9 mouse cellular contexts compared by ENCODE assay signal in the genomic region with DNA sequence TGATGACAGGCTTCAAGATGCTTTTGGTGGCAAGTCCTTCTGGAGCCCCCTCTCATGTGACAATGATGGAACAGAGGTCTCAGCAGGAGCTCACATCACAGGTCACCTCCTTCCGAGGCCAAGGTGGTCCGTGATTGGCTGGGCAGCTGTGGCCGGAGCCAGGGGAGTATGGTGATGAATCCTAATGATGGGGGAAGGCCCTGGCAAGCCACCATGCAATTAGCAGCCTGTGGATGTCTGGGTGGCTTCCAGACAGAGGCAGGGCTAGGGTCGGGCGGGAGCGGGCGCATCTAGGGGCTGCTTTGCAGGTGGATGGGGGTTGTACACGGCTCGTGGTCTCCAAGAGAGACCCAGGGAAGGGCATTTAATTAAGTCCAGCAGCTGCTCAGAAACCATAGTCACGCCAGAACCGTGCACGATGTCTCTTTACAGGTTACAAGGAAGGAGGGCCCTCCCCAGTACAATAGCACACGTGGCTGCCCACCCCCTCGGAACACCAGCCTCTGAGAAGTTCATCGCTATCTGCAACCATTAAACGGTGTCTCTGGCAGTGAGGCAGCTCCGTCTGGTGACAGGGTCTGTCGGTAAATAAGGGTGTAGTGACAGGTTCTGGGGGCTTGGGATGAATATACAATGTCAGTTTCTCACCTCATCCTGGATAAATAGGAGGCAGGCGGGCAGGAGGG.
DNase-seq lines count a peak whose midpoint lies in the region; ATAC-seq and TF ChIP-seq lines count a peak whose summit lies in the region.
"Had no signal": no experiment of that assay in that cellular context is flagged by ENCODE, and none has a peak within 500 bp of the region (broad histone marks: within the 10 kb centered on the region; RNA-seq: fewer than 3 reads in every experiment).

No protein-coding gene starts in this region.

- TF ChIP-seq POLR2A in cerebellum, adult 2 months (IDR thresholded peaks at IDR 0.05; ENCODE audit: borderline replicate concordance, insufficient read depth, low read length), result no peak

- intact Hi-C loops in left cerebral cortex, postnatal 4 days (cut with DNase I), result no loop called here

- peak overlapping the region; percentile 12; the same call in 1 of the 2 replicates for H3K9ac ChIP-seq in forebrain, embryonic 13.5 days
- no peak overlapping the region for H3K9ac ChIP-seq in neural tube, embryonic 15.5 days (replicated peaks)

- no peaks in the 10 kb centered on the region for H3K36me3 ChIP-seq in forebrain, embryonic 13.5 days (ENCODE audit: poor library complexity, severe bottlenecking)
- no peaks in the 10 kb centered on the region for H3K36me3 ChIP-seq in neural tube, embryonic 15.5 days

- H3K4me3 ChIP-seq in forebrain, embryonic 13.5 days, result no peak overlapping the region
- H3K4me3 ChIP-seq in neural tube, embryonic 15.5 days (replicated peaks), result no peak overlapping the region
- no peak overlapping the region for H3K4me3 ChIP-seq in cerebellum, adult 2 months (replicated peaks; ENCODE audit: insufficient read depth, low read depth, low read length)

- DNase-seq in frontal cortex, adult 2 months (ENCODE audit: extremely low spot score in 1 of 2, low spot score in 1 of 2), result peak; percentile 11 to 25
- DNase-seq in left cerebral cortex, postnatal 4 days, result peak; percentile 83
- DNase-seq in cerebellum, adult 8-10 months, result no peak
- no peak for DNase-seq in cerebellum, adult 2 months
- DNase-seq: kidney, postnatal 25 days had no signal

- no peak for ATAC-seq in frontal cortex, adult (ENCODE audit: low TSS enrichment)
- ATAC-seq in forebrain, embryonic 13.5 days, result peak; percentile 83
- peak; percentile 46; the same call in 1 of the 2 replicates for ATAC-seq in neural tube, embryonic 15.5 days (ENCODE audit: low FRiP score)
- ATAC-seq in megakaryocyte-erythroid progenitor cell, adult 5-6 weeks (replicated peaks; ENCODE audit: low FRiP score, low TSS enrichment, poor library complexity, severe bottlenecking), result no peak

- WGBS in forebrain, embryonic 13.5 days, result 6% methylated on average over 19 of the region's 19 CpGs
- WGBS in neural tube, embryonic 15.5 days, result 8% methylated on average over 19 of the region's 19 CpGs
- 18% methylated on average over 19 of the region's 19 CpGs for WGBS in cerebellum, adult 2 months

- H3K4me2 ChIP-seq in forebrain, embryonic 13.5 days, result peak overlapping the region; percentile 40
- peak overlapping the region; percentile 23; the same call in 1 of the 2 replicates for H3K4me2 ChIP-seq in neural tube, embryonic 15.5 days

- no peaks in the 10 kb centered on the region for H3K27me3 ChIP-seq in forebrain, embryonic 13.5 days
- peaks cover 26% of the 10 kb centered on the region; the same call in 1 of the 2 replicates for H3K27me3 ChIP-seq in neural tube, embryonic 15.5 days (replicated peaks)
- no peaks in the 10 kb centered on the region for H3K27me3 ChIP-seq in cerebellum, adult 2 months (ENCODE audit: control insufficient read depth, insufficient read depth, low read length)

- no peaks in the 10 kb centered on the region for H3K9me3 ChIP-seq in forebrain, embryonic 13.5 days (replicated peaks)
- H3K9me3 ChIP-seq in neural tube, embryonic 15.5 days (replicated peaks), result no peaks in the 10 kb centered on the region

- H3K4me1 ChIP-seq in forebrain, embryonic 13.5 days, result peaks cover 43% of the 10 kb centered on the region
- peaks cover 23% of the 10 kb centered on the region for H3K4me1 ChIP-seq in neural tube, embryonic 15.5 days
- H3K4me1 ChIP-seq in cerebellum, adult 2 months (ENCODE audit: control insufficient read depth, insufficient read depth, low read length), result no peaks in the 10 kb centered on the region

- H3K27ac ChIP-seq in forebrain, embryonic 13.5 days, result peak overlapping the region; percentile 85
- 0 out of 2 replicates have a peak overlapping the region, but pooled peaks have one; percentile 37 for H3K27ac ChIP-seq in neural tube, embryonic 15.5 days (replicated peaks)
- no peak overlapping the region for H3K27ac ChIP-seq in cerebellum, adult 2 months (ENCODE audit: insufficient read depth, low read length)

- no peak for TF ChIP-seq CTCF in cerebellum, adult 2 months (IDR thresholded peaks at IDR 0.05; ENCODE audit: borderline replicate concordance, insufficient read depth, low read depth, low read length)

Comparison
In these comparisons a context has a peak if more than half of its experiments do, and no peak if none do; other contexts are left out.
1. DNase-seq: peak in frontal cortex, adult 2 months (2 of 2) and left cerebral cortex, postnatal 4 days (single experiment); none in cerebellum, adult 8-10 months (single experiment) and cerebellum, adult 2 months (0 of 2).
2. ATAC-seq: peak in forebrain, embryonic 13.5 days (single experiment) and neural tube, embryonic 15.5 days (single experiment); none in frontal cortex, adult (single experiment) and megakaryocyte-erythroid progenitor cell, adult 5-6 weeks (single experiment).